Mouse (Mus musculus) cerebellum, adult 2 months (tissue): ENCODE measurements around the gene D17Wsu92e.

Experiments
- CTCF ChIP-seq: fragments of 200-500 bp; IDR thresholded peaks from 2 replicates; pipeline ENCODE4 v1.5.1; 2011; ENCODE audit warnings: low read depth, mild to moderate bottlenecking, control low read depth, low read length, moderate library complexity, borderline replicate concordance; ENCODE audit not compliant: insufficient read depth
- POLR2A ChIP-seq: fragments of 200-500 bp; IDR thresholded peaks from 2 replicates; pipeline ENCODE4 v1.6.1; 2011; ENCODE audit warnings: low read length, control low read depth, borderline replicate concordance; ENCODE audit not compliant: insufficient read depth

DNA sequence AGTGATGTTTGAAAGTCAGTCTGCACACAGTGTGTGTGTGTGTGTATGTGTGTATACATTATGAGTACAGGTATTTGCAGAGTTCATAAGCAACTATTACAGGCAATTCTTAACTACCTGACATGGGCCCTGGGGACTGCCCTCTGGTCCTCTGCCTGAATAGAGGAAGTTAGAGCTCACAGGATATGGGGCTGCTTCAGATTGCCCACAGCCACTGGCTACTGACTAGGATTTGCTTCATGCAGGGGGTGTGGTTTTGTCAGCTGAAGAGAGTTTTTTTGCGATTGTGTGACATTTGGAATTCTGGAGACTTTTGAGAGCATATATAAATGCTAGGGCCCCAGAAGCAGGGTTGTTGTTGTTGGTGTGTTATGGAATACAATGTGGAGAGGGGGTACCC is 4.5 kb upstream of the D17Wsu92e start:
- TF ChIP-seq POLR2A (no peak), CTCF (no peak)
